Mouse (Mus musculus) naive thymus-derived CD4-positive, alpha-beta T cell, adult 2 months (primary cell): ENCODE data around the gene Tcte3.
"Not testable (repeated sequence)": the region's sequence is repeated elsewhere in the genome, so short reads cannot be mapped to it uniquely, and the experiment has no call there.

Source experiments
- DNase-seq: peaks from one replicate; pipeline ENCODE4 v3.0.0-alpha.2; 2011; ENCODE audit warnings: low read depth

Gene Tcte3

DNA sequence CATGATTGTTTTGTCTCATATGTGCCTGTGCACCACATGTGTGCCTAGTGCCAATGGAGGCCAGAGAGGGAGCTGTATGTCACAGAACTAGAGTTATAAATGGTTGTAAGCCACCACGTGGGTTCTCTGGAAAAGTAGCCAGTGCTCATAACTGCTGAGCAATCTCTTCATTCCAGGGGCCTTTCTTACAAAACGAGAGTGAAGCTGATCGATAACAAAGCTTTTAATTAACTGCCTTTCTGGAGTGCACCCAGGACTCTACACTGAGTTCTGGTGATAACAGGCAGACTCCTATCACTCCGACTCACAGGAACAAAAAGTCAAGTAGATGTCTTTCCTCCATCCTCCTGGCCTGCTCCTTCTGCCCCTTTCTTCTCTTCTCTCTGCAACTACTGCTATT is 9.9 kb downstream of the Tcte3 start:
- not testable (repeated sequence) for DNase-seq

DNA sequence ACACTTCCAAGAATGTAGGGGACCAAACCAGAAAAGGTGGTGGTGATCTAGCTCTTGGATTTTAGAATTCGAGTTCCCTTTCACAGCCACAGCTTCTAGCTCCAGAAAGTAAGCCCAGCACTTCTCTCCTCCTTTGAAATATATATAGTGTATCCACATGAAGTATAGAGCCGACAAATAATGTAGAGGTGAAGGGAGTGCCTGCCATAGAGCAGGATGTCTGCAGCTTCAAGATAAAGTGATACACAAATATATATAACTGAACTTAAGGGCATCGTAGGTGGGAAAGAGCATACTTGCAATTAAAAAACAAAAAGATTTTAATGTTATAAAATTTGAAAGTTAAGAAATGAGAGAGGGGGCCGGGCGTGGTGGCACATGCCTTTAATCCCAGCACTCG is 15.8 kb downstream of the Tcte3 start:
- DNase-seq: not testable (repeated sequence)

DNA sequence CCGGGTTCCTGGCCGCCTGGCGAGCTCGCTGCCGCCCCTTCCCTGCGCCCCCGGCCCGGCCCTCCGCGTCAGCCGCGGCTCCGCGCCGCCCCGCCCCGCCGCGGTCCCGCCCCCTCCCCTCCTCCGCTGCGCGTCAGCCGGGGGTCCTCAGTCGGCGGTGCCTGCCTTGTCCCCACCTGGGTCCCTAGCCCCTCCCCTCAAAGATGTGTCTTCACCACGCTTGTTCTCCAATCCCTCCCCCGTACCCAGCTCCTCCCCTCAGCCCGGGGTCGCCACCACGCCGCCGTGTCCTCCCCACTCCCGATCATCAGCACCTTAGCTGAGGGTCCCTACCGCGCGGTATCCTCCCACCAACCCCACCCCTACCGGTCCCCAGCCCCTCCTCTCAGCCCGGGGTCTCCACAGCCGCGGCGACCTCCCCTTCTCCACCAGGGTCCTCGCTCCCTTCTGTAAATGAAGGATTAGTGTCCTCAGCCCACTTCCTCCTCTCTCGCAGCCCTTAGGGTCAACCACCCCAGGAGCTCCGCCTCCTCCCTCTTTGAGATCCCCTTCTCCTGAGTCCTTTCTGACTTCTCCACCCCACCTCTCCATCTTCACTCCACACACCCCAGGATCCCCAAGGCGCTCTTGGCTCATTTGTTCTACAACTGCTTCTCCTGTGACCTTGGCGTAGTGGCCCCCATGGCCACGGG is 16.6 kb downstream of the Tcte3 start:
- DNase-seq: not testable (repeated sequence)

DNA sequence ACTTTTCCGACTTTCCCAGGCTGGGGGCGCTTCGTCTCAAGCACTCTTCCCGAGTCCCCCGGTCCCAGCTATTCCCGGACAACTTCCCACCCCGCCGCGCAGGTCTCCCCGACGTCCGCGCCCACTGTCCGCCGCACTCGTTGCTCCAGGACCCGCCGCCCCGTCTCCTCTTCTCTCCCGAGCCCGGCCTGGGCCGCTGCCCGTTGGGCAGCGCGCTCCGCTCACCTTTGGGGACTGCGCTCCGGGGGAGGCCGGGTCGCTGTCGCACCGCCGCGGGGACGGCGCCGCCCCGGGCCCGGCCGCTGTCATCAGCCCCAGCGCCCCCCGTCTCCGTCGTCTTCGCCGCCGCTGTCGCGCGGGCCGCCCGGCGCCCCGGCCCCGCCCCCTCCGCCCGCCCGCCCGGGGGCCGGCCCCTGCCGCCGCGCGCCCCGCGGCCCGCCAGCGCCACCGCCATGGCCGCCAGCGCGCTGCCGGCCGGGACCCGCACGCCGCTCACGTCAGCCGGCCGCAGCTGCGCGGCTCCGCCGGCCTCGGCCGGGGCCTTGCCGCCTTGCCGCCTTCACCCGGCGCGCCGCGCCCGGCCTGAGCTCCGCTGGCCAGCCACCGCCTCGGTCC is 17.3 kb downstream of the Tcte3 start:
- DNase-seq: not testable (repeated sequence)

DNA sequence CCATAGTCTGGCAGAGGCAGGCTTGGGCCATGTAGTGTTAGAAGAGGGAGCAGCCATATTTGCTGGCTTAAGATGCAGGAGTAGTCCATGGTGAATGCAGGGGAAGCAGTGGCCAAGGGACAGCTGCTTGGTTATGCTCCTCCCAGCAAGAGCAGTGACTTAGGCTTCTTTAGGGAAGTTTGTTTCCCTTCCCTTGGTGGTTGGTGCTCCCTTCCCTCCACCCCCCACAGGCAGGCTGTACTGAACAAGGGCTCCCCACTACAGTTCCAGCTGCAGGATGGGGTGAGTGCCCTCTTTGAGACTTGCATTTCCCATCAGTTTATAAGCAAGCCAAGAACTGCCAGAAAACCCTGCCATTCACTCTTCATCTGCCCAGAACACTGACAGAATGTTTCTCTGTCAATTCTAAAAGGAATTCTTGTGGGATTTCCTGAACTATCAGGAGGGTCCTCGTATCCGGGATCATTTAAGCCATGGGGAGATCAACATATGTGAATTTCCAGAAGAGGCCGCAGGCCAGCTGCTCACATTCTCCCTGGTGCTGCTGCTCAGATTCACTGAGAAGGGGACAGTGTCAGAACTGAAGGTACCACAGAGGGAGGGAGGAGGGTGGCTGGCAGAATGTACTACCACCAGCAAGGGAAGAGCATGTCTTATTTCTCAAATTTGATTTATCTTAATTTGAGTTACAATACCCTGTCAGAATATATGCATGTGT is 19.6 kb downstream of the Tcte3 start:
- DNase-seq: not testable (repeated sequence)

DNA sequence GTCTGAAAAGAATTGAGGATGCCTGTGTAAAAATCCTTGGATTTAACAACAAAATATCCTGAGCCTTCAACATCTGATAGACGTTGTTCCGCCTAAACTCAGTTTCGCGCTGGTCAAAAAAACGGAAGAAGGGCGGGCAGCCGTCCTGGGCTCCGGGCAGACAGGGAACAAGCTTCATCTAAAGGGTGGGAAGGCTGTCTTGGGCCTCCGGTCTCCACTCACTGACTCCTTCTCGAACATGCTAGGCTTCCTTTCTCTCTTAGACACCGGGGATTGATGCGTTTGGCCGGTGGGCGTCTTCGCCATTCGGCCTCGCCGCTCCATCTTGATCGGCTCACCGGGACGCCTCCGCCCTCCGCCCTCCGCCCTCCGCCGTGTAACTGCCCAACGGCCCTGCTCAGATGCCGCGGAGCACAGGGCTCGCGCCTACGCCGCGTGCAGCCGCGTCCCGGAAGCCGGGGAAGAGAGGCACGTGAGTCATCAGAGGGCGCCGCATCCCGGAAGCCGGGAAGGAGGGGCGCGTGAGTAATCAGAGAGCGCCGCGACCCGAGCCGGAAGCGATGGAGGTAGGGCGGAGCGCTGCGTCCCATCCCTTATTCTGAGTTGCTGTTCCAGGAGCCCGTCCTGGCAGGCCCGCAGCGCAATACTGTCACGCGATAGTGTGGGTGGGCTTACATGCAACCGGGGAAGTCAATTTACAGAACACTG is 31.4 kb downstream of the Tcte3 start, which contains the start of gene Gm3435:
Gene Gm3435, plus strand, starts transcription at position 471 of the 708 bp plus-strand sequence.
- DNase-seq: not testable (repeated sequence)

DNA sequence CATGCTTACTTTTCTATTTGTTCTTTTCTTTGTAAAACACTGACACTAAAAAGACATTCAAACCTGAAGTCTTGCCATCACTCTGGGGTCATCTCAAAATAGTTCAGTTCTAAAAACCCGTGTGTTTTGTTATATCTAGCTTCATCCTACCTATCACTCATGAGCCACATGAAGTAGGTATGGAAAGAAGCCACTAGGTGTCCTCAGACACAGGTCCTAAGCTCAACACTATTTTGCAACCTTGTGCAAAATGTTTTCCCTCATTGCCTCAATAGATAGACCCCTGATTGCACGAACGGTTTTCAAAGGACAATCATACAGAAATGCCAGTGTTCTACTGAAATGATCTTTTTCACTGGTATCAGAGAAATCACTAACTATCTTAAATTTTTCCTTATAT is 32.2 kb downstream of the Tcte3 start:
- DNase-seq: not testable (repeated sequence)

DNA sequence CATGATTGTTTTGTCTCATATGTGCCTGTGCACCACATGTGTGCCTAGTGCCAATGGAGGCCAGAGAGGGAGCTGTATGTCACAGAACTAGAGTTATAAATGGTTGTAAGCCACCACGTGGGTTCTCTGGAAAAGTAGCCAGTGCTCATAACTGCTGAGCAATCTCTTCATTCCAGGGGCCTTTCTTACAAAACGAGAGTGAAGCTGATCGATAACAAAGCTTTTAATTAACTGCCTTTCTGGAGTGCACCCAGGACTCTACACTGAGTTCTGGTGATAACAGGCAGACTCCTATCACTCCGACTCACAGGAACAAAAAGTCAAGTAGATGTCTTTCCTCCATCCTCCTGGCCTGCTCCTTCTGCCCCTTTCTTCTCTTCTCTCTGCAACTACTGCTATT is 41.2 kb downstream of the Tcte3 start:
- not testable (repeated sequence) for DNase-seq

DNA sequence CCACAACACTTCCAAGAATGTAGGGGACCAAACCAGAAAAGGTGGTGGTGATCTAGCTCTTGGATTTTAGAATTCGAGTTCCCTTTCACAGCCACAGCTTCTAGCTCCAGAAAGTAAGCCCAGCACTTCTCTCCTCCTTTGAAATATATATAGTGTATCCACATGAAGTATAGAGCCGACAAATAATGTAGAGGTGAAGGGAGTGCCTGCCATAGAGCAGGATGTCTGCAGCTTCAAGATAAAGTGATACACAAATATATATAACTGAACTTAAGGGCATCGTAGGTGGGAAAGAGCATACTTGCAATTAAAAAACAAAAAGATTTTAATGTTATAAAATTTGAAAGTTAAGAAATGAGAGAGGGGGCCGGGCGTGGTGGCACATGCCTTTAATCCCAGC is 47.1 kb downstream of the Tcte3 start:
- not testable (repeated sequence) for DNase-seq

DNA sequence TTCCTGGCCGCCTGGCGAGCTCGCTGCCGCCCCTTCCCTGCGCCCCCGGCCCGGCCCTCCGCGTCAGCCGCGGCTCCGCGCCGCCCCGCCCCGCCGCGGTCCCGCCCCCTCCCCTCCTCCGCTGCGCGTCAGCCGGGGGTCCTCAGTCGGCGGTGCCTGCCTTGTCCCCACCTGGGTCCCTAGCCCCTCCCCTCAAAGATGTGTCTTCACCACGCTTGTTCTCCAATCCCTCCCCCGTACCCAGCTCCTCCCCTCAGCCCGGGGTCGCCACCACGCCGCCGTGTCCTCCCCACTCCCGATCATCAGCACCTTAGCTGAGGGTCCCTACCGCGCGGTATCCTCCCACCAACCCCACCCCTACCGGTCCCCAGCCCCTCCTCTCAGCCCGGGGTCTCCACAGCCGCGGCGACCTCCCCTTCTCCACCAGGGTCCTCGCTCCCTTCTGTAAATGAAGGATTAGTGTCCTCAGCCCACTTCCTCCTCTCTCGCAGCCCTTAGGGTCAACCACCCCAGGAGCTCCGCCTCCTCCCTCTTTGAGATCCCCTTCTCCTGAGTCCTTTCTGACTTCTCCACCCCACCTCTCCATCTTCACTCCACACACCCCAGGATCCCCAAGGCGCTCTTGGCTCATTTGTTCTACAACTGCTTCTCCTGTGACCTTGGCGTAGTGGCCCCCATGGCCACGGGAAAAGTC is 48.0 kb downstream of the Tcte3 start:
- DNase-seq: not testable (repeated sequence)

DNA sequence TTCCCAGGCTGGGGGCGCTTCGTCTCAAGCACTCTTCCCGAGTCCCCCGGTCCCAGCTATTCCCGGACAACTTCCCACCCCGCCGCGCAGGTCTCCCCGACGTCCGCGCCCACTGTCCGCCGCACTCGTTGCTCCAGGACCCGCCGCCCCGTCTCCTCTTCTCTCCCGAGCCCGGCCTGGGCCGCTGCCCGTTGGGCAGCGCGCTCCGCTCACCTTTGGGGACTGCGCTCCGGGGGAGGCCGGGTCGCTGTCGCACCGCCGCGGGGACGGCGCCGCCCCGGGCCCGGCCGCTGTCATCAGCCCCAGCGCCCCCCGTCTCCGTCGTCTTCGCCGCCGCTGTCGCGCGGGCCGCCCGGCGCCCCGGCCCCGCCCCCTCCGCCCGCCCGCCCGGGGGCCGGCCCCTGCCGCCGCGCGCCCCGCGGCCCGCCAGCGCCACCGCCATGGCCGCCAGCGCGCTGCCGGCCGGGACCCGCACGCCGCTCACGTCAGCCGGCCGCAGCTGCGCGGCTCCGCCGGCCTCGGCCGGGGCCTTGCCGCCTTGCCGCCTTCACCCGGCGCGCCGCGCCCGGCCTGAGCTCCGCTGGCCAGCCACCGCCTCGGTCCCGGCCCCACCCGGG is 48.7 kb downstream of the Tcte3 start:
- not testable (repeated sequence) for DNase-seq

DNA sequence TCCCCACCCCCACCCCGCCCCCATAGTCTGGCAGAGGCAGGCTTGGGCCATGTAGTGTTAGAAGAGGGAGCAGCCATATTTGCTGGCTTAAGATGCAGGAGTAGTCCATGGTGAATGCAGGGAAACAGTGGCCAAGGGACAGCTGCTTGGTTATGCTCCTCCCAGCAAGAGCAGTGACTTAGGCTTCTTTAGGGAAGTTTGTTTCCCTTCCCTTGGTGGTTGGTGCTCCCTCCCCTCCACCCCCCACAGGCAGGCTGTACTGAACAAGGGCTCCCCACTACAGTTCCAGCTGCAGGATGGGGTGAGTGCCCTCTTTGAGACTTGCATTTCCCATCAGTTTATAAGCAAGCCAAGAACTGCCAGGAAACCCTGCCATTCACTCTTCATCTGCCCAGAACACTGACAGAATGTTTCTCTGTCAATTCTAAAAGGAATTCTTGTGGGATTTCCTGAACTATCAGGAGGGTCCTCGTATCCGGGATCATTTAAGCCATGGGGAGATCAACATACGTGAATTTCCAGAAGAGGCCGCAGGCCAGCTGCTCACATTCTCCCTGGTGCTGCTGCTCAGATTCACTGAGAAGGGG is 51.1 kb downstream of the Tcte3 start:
- DNase-seq: not testable (repeated sequence)

DNA sequence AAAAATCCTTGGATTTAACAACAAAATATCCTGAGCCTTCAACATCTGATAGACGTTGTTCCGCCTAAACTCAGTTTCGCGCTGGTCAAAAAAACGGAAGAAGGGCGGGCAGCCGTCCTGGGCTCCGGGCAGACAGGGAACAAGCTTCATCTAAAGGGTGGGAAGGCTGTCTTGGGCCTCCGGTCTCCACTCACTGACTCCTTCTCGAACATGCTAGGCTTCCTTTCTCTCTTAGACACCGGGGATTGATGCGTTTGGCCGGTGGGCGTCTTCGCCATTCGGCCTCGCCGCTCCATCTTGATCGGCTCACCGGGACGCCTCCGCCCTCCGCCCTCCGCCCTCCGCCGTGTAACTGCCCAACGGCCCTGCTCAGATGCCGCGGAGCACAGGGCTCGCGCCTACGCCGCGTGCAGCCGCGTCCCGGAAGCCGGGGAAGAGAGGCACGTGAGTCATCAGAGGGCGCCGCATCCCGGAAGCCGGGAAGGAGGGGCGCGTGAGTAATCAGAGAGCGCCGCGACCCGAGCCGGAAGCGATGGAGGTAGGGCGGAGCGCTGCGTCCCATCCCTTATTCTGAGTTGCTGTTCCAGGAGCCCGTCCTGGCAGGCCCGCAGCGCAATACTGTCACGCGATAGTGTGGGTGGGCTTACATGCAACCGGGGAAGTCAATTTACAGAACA is 62.8 kb downstream of the Tcte3 start, which contains the start of the genes 9030025P20Rik and Gm3417:
Gene 9030025P20Rik, plus strand, starts transcription at position 107 of the 677 bp plus-strand sequence.
Gene Gm3417, minus strand, starts transcription at position 429 of the 677 bp plus-strand sequence.
- not testable (repeated sequence) for DNase-seq

DNA sequence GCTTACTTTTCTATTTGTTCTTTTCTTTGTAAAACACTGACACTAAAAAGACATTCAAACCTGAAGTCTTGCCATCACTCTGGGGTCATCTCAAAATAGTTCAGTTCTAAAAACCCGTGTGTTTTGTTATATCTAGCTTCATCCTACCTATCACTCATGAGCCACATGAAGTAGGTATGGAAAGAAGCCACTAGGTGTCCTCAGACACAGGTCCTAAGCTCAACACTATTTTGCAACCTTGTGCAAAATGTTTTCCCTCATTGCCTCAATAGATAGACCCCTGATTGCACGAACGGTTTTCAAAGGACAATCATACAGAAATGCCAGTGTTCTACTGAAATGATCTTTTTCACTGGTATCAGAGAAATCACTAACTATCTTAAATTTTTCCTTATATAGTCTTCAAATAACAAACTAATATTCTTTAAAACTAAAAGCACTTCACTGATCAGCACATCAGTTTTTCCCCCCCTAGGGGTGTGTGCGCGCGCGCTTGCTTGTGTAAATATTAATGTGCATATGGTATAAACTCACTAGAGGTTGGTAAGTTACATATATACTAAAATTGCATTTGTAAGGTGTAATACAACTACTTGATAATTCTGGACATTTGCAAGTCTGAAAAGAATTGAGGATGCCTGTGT is 63.4 kb downstream of the Tcte3 start:
- not testable (repeated sequence) for DNase-seq
